Mouse (Mus musculus): ENCODE measurements around the gene Syt7. TPM values are rescaled to one million over a fixed set of nuclear protein-coding genes. Genes with fewer than 3 reads are reported as not detected.

Gene Syt7
- 173 and 187 TPM in 2 replicates for polyA plus RNA-seq (2012; rRNA removed)

- Histone ChIP-seq H3K4me3 (replicated peaks; ENCODE audit: insufficient read depth, low read depth, low read length) (peak within 1 kb of the TSS; percentile 60), H3K27me3 (ENCODE audit: control insufficient read depth, insufficient read depth, low read length) (no peaks in the 10 kb centered on the region), H3K27ac (ENCODE audit: insufficient read depth, low read length) (peak within 1 kb of the TSS; percentile 60), H3K4me1 (ENCODE audit: control insufficient read depth, insufficient read depth, low read length) (peaks cover 25% of the 10 kb centered on the region)
- peak; percentile 48 for TF ChIP-seq CTCF (IDR thresholded peaks at IDR 0.05; ENCODE audit: borderline replicate concordance, insufficient read depth, low read depth, low read length)
- TF ChIP-seq POLR2A (IDR thresholded peaks at IDR 0.05; ENCODE audit: borderline replicate concordance, insufficient read depth, low read length): peak; percentile 69
- peak; percentile 89 to 95 for DNase-seq
- WGBS: under 1% methylated on average over 61 of the region's 78 CpGs
These were observed at the start of gene Syt7 for GRCm38 (mm10) chr19:10388615-10389313. Syt7 (plus strand) TSS chr19:10389090.

DNA sequence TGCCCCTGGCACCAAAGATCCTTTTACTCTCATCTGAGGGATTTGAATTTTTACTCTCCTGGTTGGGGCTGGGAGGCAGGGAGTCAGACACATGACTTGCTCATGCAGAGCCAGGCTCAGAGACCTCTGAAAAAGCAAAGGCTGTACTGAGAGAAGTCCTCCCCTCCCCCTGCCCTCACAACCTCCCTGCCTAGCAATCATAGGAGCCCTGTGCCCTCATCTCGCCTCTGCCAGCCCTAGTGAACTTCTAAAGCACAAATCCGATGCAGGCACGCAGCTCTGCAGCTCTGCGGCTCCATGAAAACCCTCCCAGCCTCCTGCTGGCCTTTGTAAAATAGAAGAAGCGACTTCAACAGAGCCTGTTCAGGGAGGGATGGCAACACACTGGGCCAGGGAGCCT is 49.6 kb upstream of the Syt7 start:
- H3K27ac ChIP-seq (ENCODE audit: insufficient read depth, low read length): no peak overlapping the region

GRCm38 (mm10) chr19:10340661-10341060 is 48.2 kb upstream of the Syt7 start:
- Histone ChIP-seq H3K4me1 (ENCODE audit: control insufficient read depth, insufficient read depth, low read length) (peaks cover 10% of the 10 kb centered on the region), H3K4me3 (replicated peaks; ENCODE audit: insufficient read depth, low read depth, low read length) (no peak overlapping the region), H3K27me3 (ENCODE audit: control insufficient read depth, insufficient read depth, low read length) (no peaks in the 10 kb centered on the region), H3K27ac (ENCODE audit: insufficient read depth, low read length) (no peak overlapping the region)
- DNase-seq: no peak
- 64% methylated on average over 5 of the region's 5 CpGs for WGBS
- TF ChIP-seq CTCF (IDR thresholded peaks at IDR 0.05; ENCODE audit: borderline replicate concordance, insufficient read depth, low read depth, low read length) (no peak), POLR2A (IDR thresholded peaks at IDR 0.05; ENCODE audit: borderline replicate concordance, insufficient read depth, low read length) (no peak)

More for the DNA sequence above, 49.6 kb upstream of the Syt7 start:
- Histone ChIP-seq H3K27me3 (ENCODE audit: control insufficient read depth, insufficient read depth, low read length) (no peaks in the 10 kb centered on the region), H3K4me1 (ENCODE audit: control insufficient read depth, insufficient read depth, low read length) (peaks cover 10% of the 10 kb centered on the region), H3K4me3 (replicated peaks; ENCODE audit: insufficient read depth, low read depth, low read length) (no peak overlapping the region)
- WGBS: 63% methylated on average over 5 of the region's 5 CpGs
- DNase-seq: no peak
- TF ChIP-seq CTCF (IDR thresholded peaks at IDR 0.05; ENCODE audit: borderline replicate concordance, insufficient read depth, low read depth, low read length): no peak
- no peak for TF ChIP-seq POLR2A (IDR thresholded peaks at IDR 0.05; ENCODE audit: borderline replicate concordance, insufficient read depth, low read length)

DNA sequence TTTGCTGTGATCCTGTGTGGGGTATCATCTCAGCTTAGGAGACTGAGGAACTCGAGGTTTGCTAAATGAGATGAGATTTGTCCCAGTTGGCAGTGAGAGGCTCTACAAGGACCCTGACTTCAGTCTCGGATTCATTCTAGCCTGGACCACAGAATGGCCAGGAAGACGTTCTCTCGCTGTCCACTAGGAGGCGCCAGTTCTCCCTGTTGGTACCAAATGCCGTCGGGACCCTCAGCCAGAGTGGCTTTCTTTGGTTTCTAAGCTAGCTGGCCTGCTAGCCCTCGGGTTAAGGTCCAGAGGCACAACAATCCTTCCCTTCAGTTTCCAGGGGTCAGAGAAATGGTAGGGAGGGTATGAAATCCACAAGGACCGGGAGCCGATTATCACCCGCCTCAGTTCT is 47.7 kb upstream of the Syt7 start:
- DNase-seq: peak; percentile 44 to 63
- Histone ChIP-seq H3K4me3 (replicated peaks; ENCODE audit: insufficient read depth, low read depth, low read length) (no peak overlapping the region), H3K27ac (ENCODE audit: insufficient read depth, low read length) (no peak overlapping the region), H3K4me1 (ENCODE audit: control insufficient read depth, insufficient read depth, low read length) (peaks cover 10% of the 10 kb centered on the region), H3K27me3 (ENCODE audit: control insufficient read depth, insufficient read depth, low read length) (no peaks in the 10 kb centered on the region)
- TF ChIP-seq POLR2A (IDR thresholded peaks at IDR 0.05; ENCODE audit: borderline replicate concordance, insufficient read depth, low read length) (no peak), CTCF (IDR thresholded peaks at IDR 0.05; ENCODE audit: borderline replicate concordance, insufficient read depth, low read depth, low read length) (peak; percentile 82)
- 23% methylated on average over 11 of the region's 11 CpGs for WGBS

GRCm38 (mm10) chr19:10341817-10342439 is 47.0 kb upstream of the Syt7 start:
- no peaks in the 10 kb centered on the region for H3K27me3 ChIP-seq (ENCODE audit: control insufficient read depth, insufficient read depth, low read length)
- peak overlapping the region; percentile 9; the same call in 1 of the 2 replicates for H3K27ac ChIP-seq (ENCODE audit: insufficient read depth, low read length)
- peaks cover 10% of the 10 kb centered on the region for H3K4me1 ChIP-seq (ENCODE audit: control insufficient read depth, insufficient read depth, low read length)
- TF ChIP-seq POLR2A (IDR thresholded peaks at IDR 0.05; ENCODE audit: borderline replicate concordance, insufficient read depth, low read length): no peak
- no peak for TF ChIP-seq CTCF (IDR thresholded peaks at IDR 0.05; ENCODE audit: borderline replicate concordance, insufficient read depth, low read depth, low read length)
- 9% methylated on average over 12 of the region's 12 CpGs for WGBS
- H3K4me3 ChIP-seq (replicated peaks; ENCODE audit: insufficient read depth, low read depth, low read length): no peak overlapping the region
- DNase-seq: peak; percentile 73 to 74

- peaks cover 10% of the 10 kb centered on the region for H3K4me1 ChIP-seq (ENCODE audit: control insufficient read depth, insufficient read depth, low read length)
- DNase-seq: no peak
- no peak for TF ChIP-seq POLR2A (IDR thresholded peaks at IDR 0.05; ENCODE audit: borderline replicate concordance, insufficient read depth, low read length)
- no peak for TF ChIP-seq CTCF (IDR thresholded peaks at IDR 0.05; ENCODE audit: borderline replicate concordance, insufficient read depth, low read depth, low read length)
- H3K27me3 ChIP-seq (ENCODE audit: control insufficient read depth, insufficient read depth, low read length): no peaks in the 10 kb centered on the region
- 96% methylated on average over 10 of the region's 10 CpGs for WGBS
- H3K27ac ChIP-seq (ENCODE audit: insufficient read depth, low read length): no peak overlapping the region
- no peak overlapping the region for H3K4me3 ChIP-seq (replicated peaks; ENCODE audit: insufficient read depth, low read depth, low read length)
These were observed 45.0 kb upstream of the Syt7 start for GRCm38 (mm10) chr19:10343866-10344265.

DNA sequence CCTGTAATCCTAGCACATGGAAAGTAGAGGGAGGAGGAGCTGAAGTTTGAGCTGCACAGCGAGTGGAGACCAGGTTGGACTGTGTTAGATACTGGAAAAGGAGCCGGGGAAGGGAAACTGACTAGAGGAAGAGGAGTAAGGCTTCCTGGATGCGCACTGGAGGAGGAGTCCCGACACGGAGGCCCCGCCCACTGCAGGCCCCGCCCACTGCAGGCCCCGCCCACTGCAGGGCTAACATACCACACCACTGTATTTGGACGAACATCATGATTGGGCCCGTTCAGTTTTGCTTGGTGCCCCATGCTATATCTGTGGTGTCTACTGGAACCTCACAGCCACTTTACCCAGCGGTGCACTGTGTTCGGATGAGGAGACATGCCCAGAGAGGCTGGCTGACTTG is 43.2 kb upstream of the Syt7 start:
- TF ChIP-seq CTCF (IDR thresholded peaks at IDR 0.05; ENCODE audit: borderline replicate concordance, insufficient read depth, low read depth, low read length) (no peak), POLR2A (IDR thresholded peaks at IDR 0.05; ENCODE audit: borderline replicate concordance, insufficient read depth, low read length) (no peak)
- Histone ChIP-seq H3K27me3 (ENCODE audit: control insufficient read depth, insufficient read depth, low read length) (no peaks in the 10 kb centered on the region), H3K4me3 (replicated peaks; ENCODE audit: insufficient read depth, low read depth, low read length) (no peak overlapping the region), H3K27ac (ENCODE audit: insufficient read depth, low read length) (no peak overlapping the region), H3K4me1 (ENCODE audit: control insufficient read depth, insufficient read depth, low read length) (peaks cover 10% of the 10 kb centered on the region)
- DNase-seq: no peak
- WGBS: 46% methylated on average over 12 of the region's 12 CpGs
